Mouse (Mus musculus) colon, adult 2 months (tissue): Measurements from ENCODE around the gene Smlr1. TPM values are rescaled to one million over a fixed set of nuclear protein-coding genes. Genes with fewer than 3 reads are reported as not detected.

Experiments
- polyA plus RNA-seq: library from polyadenylated mRNA; depleted of rRNA; stranded (reverse); fragments of >200 nt; gene quantifications from 2 replicates; pipeline ENCODE4 v1.2.3, GENCODE M21; 2012; rRNA removed

The Smlr1 gene
- polyA plus RNA-seq = not detected in 2 replicates

DNA sequence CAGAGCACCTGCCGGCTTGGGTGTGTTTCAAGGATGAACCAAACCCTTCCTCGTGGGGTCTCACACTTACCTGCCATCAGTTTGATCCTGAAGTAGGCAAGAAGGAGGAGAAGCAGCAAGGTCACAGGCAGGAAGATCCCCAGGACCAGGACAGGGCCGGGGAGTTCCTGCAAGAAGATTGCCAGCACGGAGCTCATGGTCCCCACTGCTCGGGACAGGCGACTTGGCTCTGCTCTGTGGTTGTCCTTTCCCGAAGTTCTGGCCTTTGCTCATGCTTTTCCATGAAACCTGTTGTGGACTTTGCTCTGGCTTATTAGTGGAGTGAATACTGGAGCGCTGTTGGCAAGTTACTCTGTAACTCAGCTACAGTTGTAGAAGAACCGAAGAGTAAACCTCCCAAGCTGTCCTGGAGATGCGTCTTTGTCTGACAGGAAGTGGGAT lies at the start of gene Smlr1:
Gene Smlr1 (minus strand): TSS at position 377 of the 441 bp plus-strand sequence.

Other genes starting within 250 kb of the Smlr1 start
- 15.4 and 23.2 TPM in 2 replicates for gene Akap7, start 228.4 kb downstream of the Smlr1 start, polyA plus RNA-seq
- 27.9 and 37.0 TPM in 2 replicates for gene Epb41l2, start 176.5 kb downstream of the Smlr1 start, polyA plus RNA-seq